Mouse (Mus musculus): Measurements from ENCODE around the gene Kdf1. TPM values are rescaled to one million over a fixed set of nuclear protein-coding genes. Genes with fewer than 3 reads are reported as not detected.

Gene Kdf1
- polyA plus RNA-seq, 1 experiment from 2014 or later, result 22.7 TPM

DNA sequence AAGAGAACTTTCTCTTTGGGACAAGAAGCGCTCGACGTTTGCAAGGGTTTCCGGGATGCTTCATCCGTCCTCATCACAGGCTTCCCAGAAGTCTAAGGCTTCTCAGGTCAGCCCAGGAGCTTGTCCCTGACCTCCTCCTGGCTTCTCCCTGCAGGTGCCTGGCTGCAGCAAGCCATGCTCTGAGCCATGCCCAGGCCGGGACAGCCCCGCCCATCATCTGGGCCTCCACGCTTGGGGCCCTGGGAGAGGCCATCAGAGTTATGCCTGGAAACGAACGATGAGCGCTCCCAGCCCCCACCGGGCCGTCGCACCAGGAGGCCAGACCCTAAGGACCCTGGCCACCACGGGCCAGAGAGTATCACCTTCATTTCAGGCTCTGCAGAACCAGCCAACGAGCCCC is 9.0 kb downstream of the Kdf1 start:
- H3K36me3 ChIP-seq, result peaks cover 46% of the 10 kb centered on the region
- ATAC-seq (ENCODE audit: insufficient number of reproducible peaks, low FRiP score, low TSS enrichment, low read depth), result no peak
- 75% methylated on average over 16 of the region's 16 CpGs for WGBS

DNA sequence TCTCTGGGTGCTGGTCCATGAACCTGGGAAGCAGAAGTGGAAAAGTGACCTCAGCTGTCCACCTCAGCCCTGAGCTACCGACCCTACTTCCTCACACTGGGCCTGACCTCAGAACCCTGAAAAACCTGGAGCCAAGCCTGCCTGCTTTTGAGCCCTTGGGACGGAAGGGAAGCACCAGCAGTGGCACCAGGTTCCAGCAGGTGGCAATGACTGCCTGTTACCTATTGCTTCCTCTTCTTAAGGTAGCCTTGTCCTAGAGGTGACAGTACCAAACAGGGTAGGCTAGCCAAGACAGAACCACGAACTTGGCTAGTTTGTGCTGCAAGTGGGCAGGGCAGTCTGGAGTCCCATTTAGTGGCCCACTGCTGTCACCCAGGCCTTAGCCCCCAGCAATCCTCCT is 14.0 kb downstream of the Kdf1 start:
- H3K9me3 ChIP-seq, result no peaks in the 10 kb centered on the region
- no peak overlapping the region for H3K4me2 ChIP-seq
- 87% methylated on average over 3 of the region's 3 CpGs for WGBS
- H3K4me3 ChIP-seq, result no peak overlapping the region
- no peaks in the 10 kb centered on the region for H3K27me3 ChIP-seq
- no peaks in the 10 kb centered on the region; the same call in 1 of the 2 replicates for H3K4me1 ChIP-seq
- no peak overlapping the region for H3K9ac ChIP-seq
- peaks cover 93% of the 10 kb centered on the region for H3K36me3 ChIP-seq
- no peak for ATAC-seq (ENCODE audit: insufficient number of reproducible peaks, low FRiP score, low TSS enrichment, low read depth)
- H3K27ac ChIP-seq, result no peak overlapping the region

More for the DNA sequence above, 9.0 kb downstream of the Kdf1 start:
- no peak overlapping the region for H3K27ac ChIP-seq
- no peak overlapping the region for H3K4me2 ChIP-seq
- no peak overlapping the region for H3K9ac ChIP-seq
- H3K4me3 ChIP-seq, result no peak overlapping the region
- H3K9me3 ChIP-seq, result no peaks in the 10 kb centered on the region
- H3K27me3 ChIP-seq, result no peaks in the 10 kb centered on the region
- no peaks in the 10 kb centered on the region; the same call in 1 of the 2 replicates for H3K4me1 ChIP-seq

DNA sequence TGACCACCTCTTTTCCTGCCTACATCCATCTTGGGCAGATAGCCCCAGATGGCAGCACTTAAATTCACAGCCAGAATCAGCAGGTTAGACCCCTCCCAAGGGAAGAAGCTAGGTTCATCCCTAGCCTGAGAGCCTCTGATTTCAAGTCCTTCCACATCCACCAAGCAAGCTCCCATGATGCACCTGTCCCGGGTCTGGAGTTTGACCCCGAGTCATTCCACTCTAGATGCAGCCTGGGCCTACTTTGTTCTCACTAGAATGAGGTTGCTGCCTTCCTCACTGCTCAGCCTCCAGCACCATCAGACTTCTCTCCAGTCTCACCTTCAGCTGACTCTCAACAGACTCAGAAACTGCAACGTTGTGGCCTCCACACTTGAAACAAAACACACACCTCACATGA is 17.3 kb downstream of the Kdf1 start:
- no peaks in the 10 kb centered on the region for H3K9me3 ChIP-seq
- no peak overlapping the region for H3K9ac ChIP-seq
- 89% methylated on average over 3 of the region's 3 CpGs for WGBS
- peaks cover 96% of the 10 kb centered on the region for H3K36me3 ChIP-seq
- no peak for ATAC-seq (ENCODE audit: insufficient number of reproducible peaks, low FRiP score, low TSS enrichment, low read depth)
- H3K4me1 ChIP-seq, result no peaks in the 10 kb centered on the region
- H3K4me2 ChIP-seq, result no peak overlapping the region
- no peaks in the 10 kb centered on the region for H3K27me3 ChIP-seq
- H3K27ac ChIP-seq, result no peak overlapping the region
- H3K4me3 ChIP-seq, result no peak overlapping the region

DNA sequence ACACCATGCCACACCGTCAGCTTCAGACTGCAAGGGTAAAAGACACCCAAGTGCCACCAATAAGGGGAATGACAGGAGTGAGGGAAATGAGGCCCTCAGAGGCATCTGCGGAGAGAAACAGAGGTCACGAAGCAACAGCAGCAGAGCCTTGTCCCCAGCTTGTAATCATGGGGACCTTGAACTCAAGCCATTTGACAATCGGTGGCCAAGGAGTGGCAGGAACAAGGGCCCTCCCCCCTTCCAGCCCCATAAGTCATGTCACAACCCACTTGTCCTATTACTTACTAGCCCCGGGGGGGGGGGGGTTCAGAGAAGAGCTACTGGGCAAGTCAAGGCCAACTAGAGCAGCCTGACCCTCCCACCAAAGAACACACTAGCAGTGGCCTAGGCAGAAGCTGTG is 17.9 kb downstream of the Kdf1 start:
- Histone ChIP-seq H3K4me2 (no peak overlapping the region), H3K4me3 (no peak overlapping the region), H3K4me1 (no peaks in the 10 kb centered on the region), H3K27ac (no peak overlapping the region), H3K9ac (no peak overlapping the region), H3K9me3 (no peaks in the 10 kb centered on the region), H3K36me3 (peaks cover 96% of the 10 kb centered on the region), H3K27me3 (no peaks in the 10 kb centered on the region)
- 91% methylated on average over 5 of the region's 5 CpGs for WGBS
- ATAC-seq (ENCODE audit: insufficient number of reproducible peaks, low FRiP score, low TSS enrichment, low read depth), result no peak

DNA sequence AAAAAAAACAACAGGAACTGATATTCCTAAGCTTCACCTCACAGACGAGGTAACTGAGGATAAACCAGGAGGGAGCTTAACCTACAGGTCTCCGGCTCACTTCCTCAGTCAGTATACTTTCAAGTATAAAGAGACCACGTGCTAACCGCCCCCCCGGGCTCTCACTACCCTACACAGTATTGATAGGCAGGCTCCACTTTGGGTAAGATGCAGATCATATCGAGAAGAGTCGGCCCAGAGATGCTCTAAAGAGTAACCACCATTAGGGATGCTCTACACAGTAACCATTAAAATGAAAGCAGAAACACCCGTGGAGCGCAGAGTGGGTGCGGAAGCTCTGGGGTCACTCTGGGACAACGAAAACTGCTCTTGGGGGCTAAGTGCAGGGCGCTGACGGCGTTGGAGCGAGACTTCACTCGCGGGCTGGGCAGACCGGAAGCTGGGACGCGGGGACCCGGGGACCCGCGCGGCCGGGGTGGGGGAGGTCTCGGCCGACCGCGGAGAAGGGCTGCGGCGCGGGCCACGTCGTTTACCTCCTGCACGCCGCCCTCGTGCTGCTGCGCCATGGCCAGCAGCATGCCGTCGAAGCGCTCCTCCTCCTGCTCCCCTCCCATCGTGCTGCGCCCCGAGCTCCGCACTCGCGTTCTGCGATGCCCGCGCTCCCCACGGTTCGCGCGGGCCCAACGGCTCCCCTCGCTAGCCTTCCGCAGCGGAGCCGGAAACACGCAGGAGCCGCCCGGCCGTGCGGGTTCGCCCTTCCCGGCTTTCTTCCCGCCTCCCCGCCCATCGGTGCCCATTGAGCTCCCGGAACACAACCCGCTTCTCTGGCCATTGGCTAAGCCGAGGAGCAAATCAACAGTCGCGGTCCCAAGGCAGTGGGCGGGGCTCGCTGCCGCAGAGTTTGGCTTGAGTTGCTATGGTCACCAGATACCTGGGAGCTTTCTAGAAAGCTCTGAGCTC is 26.8 kb downstream of the Kdf1 start, which contains the start of gene Nudc:
TSS of gene Nudc (minus strand) at position 725 of the 960 bp plus-strand sequence.
- H3K4me3 ChIP-seq, result peak within 1 kb of the TSS; percentile 85
- peak within 1 kb of the TSS; percentile 80 for H3K9ac ChIP-seq
- ATAC-seq (ENCODE audit: insufficient number of reproducible peaks, low FRiP score, low TSS enrichment, low read depth), result peak; percentile 96
- H3K4me1 ChIP-seq, result peaks cover 15% of the 10 kb centered on the region
- no peaks in the 10 kb centered on the region for H3K27me3 ChIP-seq
- H3K27ac ChIP-seq, result peak within 1 kb of the TSS; percentile 67
- H3K4me2 ChIP-seq, result peak within 1 kb of the TSS; percentile 66
- WGBS, result under 1% methylated on average over 77 of the region's 77 CpGs
- H3K9me3 ChIP-seq, result no peaks in the 10 kb centered on the region
- peaks cover 29% of the 10 kb centered on the region for H3K36me3 ChIP-seq

DNA sequence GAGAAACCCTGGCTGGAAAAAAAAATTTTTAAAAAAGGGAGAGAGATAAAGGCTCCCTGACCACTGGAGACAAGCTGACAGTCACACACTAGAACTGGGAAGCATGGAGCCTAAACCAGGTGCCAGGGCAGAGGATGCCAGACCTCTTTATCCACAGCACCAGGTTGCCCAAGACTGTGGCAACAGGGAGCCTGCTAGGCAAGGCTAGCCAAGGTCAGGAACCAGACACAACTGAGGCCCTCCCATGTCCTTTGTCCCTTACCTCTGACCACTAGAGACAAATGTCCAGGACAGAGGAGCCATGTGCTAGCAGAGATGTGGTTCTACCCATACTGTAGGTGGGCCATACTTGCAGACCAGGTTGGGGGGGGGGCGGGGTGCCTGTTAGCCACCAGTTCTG is 33.3 kb downstream of the Kdf1 start:
- no peaks in the 10 kb centered on the region for H3K36me3 ChIP-seq
- WGBS, result 70% methylated on average over 1 of the region's 1 CpGs
- no peak overlapping the region for H3K4me2 ChIP-seq
- no peak overlapping the region for H3K9ac ChIP-seq
- H3K4me1 ChIP-seq, result no peaks in the 10 kb centered on the region
- no peak for ATAC-seq (ENCODE audit: insufficient number of reproducible peaks, low FRiP score, low TSS enrichment, low read depth)
- no peak overlapping the region for H3K27ac ChIP-seq
- H3K4me3 ChIP-seq, result no peak overlapping the region
- no peaks in the 10 kb centered on the region for H3K9me3 ChIP-seq
- peaks cover 17% of the 10 kb centered on the region; the same call in 1 of the 2 replicates for H3K27me3 ChIP-seq

DNA sequence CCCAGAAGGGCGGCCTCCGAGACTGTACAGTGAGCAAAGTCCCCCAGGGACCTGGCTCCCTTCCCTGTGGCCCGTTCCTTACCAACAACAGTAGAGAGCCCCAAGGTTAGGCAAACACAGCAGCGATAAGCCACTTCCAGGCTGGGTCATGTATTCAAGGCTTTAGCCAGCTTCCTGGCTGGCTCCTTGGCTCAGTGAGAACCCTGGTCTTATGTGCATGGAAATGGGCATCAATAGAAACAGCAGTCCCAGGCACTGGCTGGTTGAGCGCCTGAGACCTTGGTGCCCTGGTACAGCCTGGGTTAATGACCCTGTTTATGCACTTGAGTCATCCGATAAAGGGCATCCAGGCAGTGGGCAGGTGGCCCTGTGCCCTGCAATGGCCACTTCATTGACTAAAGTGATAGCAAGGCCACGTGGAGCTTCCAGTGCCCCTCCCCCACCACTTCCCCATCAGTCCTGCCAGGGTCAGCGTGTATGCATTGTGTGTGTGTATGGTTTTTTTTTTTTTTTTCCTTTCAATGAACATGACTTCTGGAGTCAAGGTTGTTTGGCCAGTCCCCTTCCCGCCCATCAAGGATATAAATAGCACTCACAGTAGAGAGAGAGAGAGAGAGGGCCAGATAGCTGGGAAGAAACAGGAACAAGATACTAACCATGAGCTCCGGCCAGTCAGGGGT is 34.1 kb downstream of the Kdf1 start, which contains the start of gene Nr0b2:
TSS of gene Nr0b2 (plus strand) at position 609 of the 680 bp plus-strand sequence.
- no peaks in the 10 kb centered on the region for H3K9me3 ChIP-seq
- H3K9ac ChIP-seq, result no peak within 1 kb of the TSS
- no peaks in the 10 kb centered on the region for H3K36me3 ChIP-seq
- H3K27me3 ChIP-seq, result peaks cover 17% of the 10 kb centered on the region; the same call in 1 of the 2 replicates
- WGBS, result 68% methylated on average over 10 of the region's 10 CpGs
- no peaks in the 10 kb centered on the region for H3K4me1 ChIP-seq
- no peak within 1 kb of the TSS for H3K4me2 ChIP-seq
- no peak within 1 kb of the TSS for H3K4me3 ChIP-seq
- H3K27ac ChIP-seq, result no peak within 1 kb of the TSS
- ATAC-seq (ENCODE audit: insufficient number of reproducible peaks, low FRiP score, low TSS enrichment, low read depth), result no peak

DNA sequence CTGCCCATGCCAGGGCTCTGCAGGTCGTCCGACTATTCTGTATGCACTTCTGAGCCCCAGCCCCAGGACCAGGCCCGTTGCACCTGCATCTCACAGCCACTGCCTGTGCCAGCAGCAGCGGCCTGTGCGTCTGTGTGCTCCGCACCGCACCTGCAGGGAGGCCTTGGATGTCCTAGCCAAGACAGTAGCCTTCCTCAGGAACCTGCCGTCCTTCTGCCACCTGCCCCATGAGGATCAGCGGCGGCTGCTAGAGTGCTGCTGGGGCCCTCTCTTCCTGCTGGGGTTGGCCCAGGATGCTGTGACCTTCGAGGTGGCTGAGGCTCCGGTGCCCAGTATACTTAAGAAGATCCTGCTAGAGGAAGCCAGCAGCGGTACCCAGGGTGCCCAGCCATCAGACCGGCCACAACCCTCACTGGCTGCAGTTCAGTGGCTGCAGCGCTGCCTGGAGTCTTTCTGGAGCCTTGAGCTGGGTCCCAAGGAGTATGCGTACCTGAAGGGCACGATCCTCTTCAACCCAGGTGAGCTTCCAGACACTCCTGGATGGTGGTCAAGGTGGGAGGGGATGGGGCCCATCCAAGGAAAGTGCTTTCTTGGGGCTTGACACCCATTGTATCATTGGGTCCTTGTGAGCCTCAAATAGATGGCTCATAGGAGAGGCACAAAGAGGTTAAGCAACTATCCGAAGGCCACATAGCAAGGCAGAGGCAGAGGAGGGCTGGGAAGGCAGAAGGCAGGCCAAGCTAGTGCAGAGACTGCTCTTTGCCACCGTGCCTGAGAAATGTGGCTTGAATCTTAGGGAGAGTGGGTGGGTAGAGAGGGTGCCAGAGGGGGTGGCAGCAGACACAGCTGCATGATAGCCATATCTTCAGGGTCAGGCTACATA is 34.9 kb downstream of the Kdf1 start:
- H3K9me3 ChIP-seq, result no peaks in the 10 kb centered on the region
- no peaks in the 10 kb centered on the region for H3K36me3 ChIP-seq
- no peak overlapping the region for H3K4me2 ChIP-seq
- H3K4me1 ChIP-seq, result no peaks in the 10 kb centered on the region
- whole genome bisulfite sequencing, result 73% methylated on average over 19 of the region's 19 CpGs
- no peak for ATAC-seq (ENCODE audit: insufficient number of reproducible peaks, low FRiP score, low TSS enrichment, low read depth)
- H3K27me3 ChIP-seq, result peaks cover 17% of the 10 kb centered on the region; the same call in 1 of the 2 replicates
- H3K4me3 ChIP-seq, result no peak overlapping the region
- H3K27ac ChIP-seq, result no peak overlapping the region
- no peak overlapping the region for H3K9ac ChIP-seq

DNA sequence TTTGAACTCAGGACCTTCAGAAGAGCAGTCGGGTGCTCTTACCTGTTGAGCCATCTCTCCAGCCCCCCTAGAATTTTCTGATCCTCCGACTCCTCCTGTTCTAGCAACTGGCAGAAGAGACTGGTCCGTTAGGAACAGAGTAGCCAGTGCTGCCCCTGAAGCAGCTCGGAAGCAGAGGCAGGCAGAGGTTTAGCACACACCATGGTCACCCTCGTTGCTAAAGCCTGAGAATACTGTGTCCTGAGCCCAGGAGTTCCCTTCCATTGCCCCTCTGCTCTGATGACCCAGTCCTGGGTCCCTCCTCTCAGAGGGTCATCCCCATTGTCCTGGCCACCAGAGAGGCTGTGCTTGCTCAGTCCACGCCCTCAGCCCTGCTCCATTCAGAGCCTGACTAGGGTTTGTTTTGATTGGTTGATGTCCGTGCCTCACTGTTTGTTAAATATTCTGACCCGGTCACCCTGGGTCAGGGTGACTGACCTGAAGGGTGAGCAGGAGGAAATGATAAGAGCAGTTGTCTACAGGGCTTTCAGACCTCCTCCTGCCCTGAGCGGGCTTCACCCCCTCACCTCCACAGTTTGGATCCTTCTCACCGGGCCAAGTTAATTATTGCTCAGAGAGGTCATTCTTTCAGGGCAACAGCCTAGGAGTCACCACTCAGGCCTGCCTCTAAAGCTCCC is 38.4 kb downstream of the Kdf1 start:
- Histone ChIP-seq H3K27me3 (peaks cover 12% of the 10 kb centered on the region; the same call in 1 of the 2 replicates), H3K9ac (no peak overlapping the region), H3K4me1 (no peaks in the 10 kb centered on the region), H3K4me2 (no peak overlapping the region), H3K36me3 (no peaks in the 10 kb centered on the region), H3K4me3 (no peak overlapping the region), H3K27ac (no peak overlapping the region), H3K9me3 (no peaks in the 10 kb centered on the region)
- WGBS, result 42% methylated on average over 10 of the region's 10 CpGs
- no peak for ATAC-seq (ENCODE audit: insufficient number of reproducible peaks, low FRiP score, low TSS enrichment, low read depth)

DNA sequence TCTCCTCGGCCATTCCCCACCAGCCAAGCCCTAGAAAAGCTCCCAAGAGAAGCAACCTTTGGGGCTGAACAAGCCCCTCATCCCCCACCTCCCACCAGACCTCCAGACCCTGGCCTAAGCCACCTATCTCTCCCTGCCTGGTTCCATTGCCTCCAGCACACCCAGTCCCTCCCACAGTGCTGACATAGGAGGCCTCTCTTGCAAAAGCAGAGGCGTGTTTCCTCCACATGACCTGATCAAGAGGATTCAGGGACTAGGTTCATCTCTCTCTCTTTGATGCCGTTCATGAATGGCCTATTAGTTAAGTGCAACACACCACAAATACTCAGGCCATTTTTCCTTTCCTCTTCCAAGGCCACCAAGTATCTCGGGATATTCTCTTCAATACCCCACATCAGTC is 41.1 kb downstream of the Kdf1 start:
- H3K9ac ChIP-seq, result no peak overlapping the region
- no peaks in the 10 kb centered on the region for H3K4me1 ChIP-seq
- H3K4me2 ChIP-seq, result no peak overlapping the region
- ATAC-seq (ENCODE audit: insufficient number of reproducible peaks, low FRiP score, low TSS enrichment, low read depth), result no peak
- no peaks in the 10 kb centered on the region for H3K9me3 ChIP-seq
- 68% methylated on average over 4 of the region's 4 CpGs for WGBS
- peaks cover 6% of the 10 kb centered on the region; the same call in 1 of the 2 replicates for H3K27me3 ChIP-seq
- H3K36me3 ChIP-seq, result no peaks in the 10 kb centered on the region
- no peak overlapping the region for H3K27ac ChIP-seq
- H3K4me3 ChIP-seq, result no peak overlapping the region

DNA sequence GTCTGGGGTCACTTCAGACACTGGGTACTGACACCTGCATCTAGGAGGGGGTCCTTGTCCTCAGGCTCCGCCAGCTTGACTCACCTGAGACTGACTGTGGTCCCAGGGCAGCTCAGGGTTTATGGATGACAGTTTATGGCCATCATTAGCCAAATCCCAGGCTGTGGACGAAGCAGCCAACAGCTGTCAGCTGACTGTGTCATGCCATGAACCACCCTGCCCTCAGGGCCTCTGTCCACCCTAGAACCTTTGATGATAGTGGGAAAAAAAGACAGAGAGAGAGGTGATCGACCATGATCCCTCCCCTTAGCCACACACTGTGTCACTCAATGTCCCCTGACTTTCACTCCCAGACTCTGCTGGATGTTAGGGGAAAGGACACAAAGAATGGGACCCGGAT is 42.9 kb downstream of the Kdf1 start:
- WGBS, result 44% methylated on average over 4 of the region's 4 CpGs
- Histone ChIP-seq H3K27me3 (no peaks in the 10 kb centered on the region), H3K36me3 (no peaks in the 10 kb centered on the region), H3K9ac (no peak overlapping the region), H3K4me3 (no peak overlapping the region), H3K4me2 (no peak overlapping the region), H3K4me1 (no peaks in the 10 kb centered on the region), H3K27ac (no peak overlapping the region), H3K9me3 (no peaks in the 10 kb centered on the region)
- no peak for ATAC-seq (ENCODE audit: insufficient number of reproducible peaks, low FRiP score, low TSS enrichment, low read depth)
